Mouse (Mus musculus): Measurements from ENCODE around the gene Cryba1. TPM values are rescaled to one million over a fixed set of nuclear protein-coding genes. Genes with fewer than 3 reads are reported as not detected.
"Not testable (repeated sequence)": the region's sequence is repeated elsewhere in the genome, so short reads cannot be mapped to it uniquely, and the experiment has no call there.

The Cryba1 gene
- polyA plus RNA-seq, 1 experiment from 2014 or later = not detected

- Histone ChIP-seq H3K4me3 (ENCODE audit: low read depth, low read length) (peak within 1 kb of the TSS; percentile 92), H3K36me3 (ENCODE audit: control insufficient read depth, insufficient read depth, low read length) (no peaks in the 10 kb centered on the region), H3K9me3 (ENCODE audit: control insufficient read depth, low read length) (no peaks in the 10 kb centered on the region), H3K4me1 (ENCODE audit: control insufficient read depth, insufficient read depth, low read length) (peaks cover 23% of the 10 kb centered on the region), H3K27ac (replicated peaks; ENCODE audit: low read depth, low read length) (0 out of 2 replicates have a peak within 1 kb of the TSS, but pooled peaks have one; percentile 1), H3K9ac (ENCODE audit: low read length) (peak within 1 kb of the TSS; percentile 96), H3K4me2 (ENCODE audit: low read depth, severe bottlenecking) (peak within 1 kb of the TSS; percentile 75), H3K27me3 (ENCODE audit: control insufficient read depth, insufficient read depth, low read length) (no peaks in the 10 kb centered on the region)
- DNase-seq (ENCODE audit: low spot score) (peak; percentile 91), ATAC-seq (ENCODE audit: insufficient number of reproducible peaks, low FRiP score, low TSS enrichment, low read depth) (peak; percentile 65)
- WGBS = 2% methylated on average over 71 of the region's 79 CpGs
Measured at GRCm38 (mm10) chr11:77762783-77763672, 37.9 kb upstream of the Cryba1 start, which contains the start of gene Myo18a. Myo18a (plus strand) TSS chr11:77763246.

- ATAC-seq (ENCODE audit: insufficient number of reproducible peaks, low FRiP score, low TSS enrichment, low read depth) = no peak
Measured at GRCm38 (mm10) chr11:77760031-77760430, 34.9 kb upstream of the Cryba1 start.

GRCm38 (mm10) chr11:77753469-77753868 is 28.4 kb upstream of the Cryba1 start:
- H3K27me3 ChIP-seq (ENCODE audit: control insufficient read depth, insufficient read depth, low read length) = no peaks in the 10 kb centered on the region
- no peak for ATAC-seq (ENCODE audit: insufficient number of reproducible peaks, low FRiP score, low TSS enrichment, low read depth)
- no peak overlapping the region for H3K4me2 ChIP-seq (ENCODE audit: low read depth, severe bottlenecking)
- no peak overlapping the region for H3K4me3 ChIP-seq (ENCODE audit: low read depth, low read length)
- no peak for DNase-seq (ENCODE audit: low spot score)
- 48% methylated on average over 3 of the region's 3 CpGs for WGBS
- H3K9me3 ChIP-seq (ENCODE audit: control insufficient read depth, low read length) = no peaks in the 10 kb centered on the region
- H3K9ac ChIP-seq (ENCODE audit: low read length) = no peak overlapping the region
- no peak overlapping the region for H3K27ac ChIP-seq (replicated peaks; ENCODE audit: low read depth, low read length)
- no peaks in the 10 kb centered on the region for H3K36me3 ChIP-seq (ENCODE audit: control insufficient read depth, insufficient read depth, low read length)
- no peaks in the 10 kb centered on the region for H3K4me1 ChIP-seq (ENCODE audit: control insufficient read depth, insufficient read depth, low read length)

More at GRCm38 (mm10) chr11:77760031-77760430, 34.9 kb upstream of the Cryba1 start:
- 88% methylated on average over 4 of the region's 4 CpGs for WGBS
- H3K36me3 ChIP-seq (ENCODE audit: control insufficient read depth, insufficient read depth, low read length) = no peaks in the 10 kb centered on the region
- no peak overlapping the region for H3K27ac ChIP-seq (replicated peaks; ENCODE audit: low read depth, low read length)
- no peak overlapping the region for H3K4me2 ChIP-seq (ENCODE audit: low read depth, severe bottlenecking)
- no peak overlapping the region for H3K4me3 ChIP-seq (ENCODE audit: low read depth, low read length)
- H3K9me3 ChIP-seq (ENCODE audit: control insufficient read depth, low read length) = no peaks in the 10 kb centered on the region
- peaks cover 10% of the 10 kb centered on the region for H3K4me1 ChIP-seq (ENCODE audit: control insufficient read depth, insufficient read depth, low read length)
- no peak for DNase-seq (ENCODE audit: low spot score)
- no peak overlapping the region for H3K9ac ChIP-seq (ENCODE audit: low read length)
- no peaks in the 10 kb centered on the region for H3K27me3 ChIP-seq (ENCODE audit: control insufficient read depth, insufficient read depth, low read length)

GRCm38 (mm10) chr11:77752525-77752924 is 27.4 kb upstream of the Cryba1 start:
- ATAC-seq (ENCODE audit: insufficient number of reproducible peaks, low FRiP score, low TSS enrichment, low read depth) (no peak), DNase-seq (ENCODE audit: low spot score) (no peak)
- no peaks in the 10 kb centered on the region for H3K27me3 ChIP-seq (ENCODE audit: control insufficient read depth, insufficient read depth, low read length)
- H3K4me2 ChIP-seq (ENCODE audit: low read depth, severe bottlenecking) = no peak overlapping the region
- 81% methylated on average over 5 of the region's 5 CpGs for WGBS
- no peak overlapping the region for H3K9ac ChIP-seq (ENCODE audit: low read length)
- no peak overlapping the region for H3K27ac ChIP-seq (replicated peaks; ENCODE audit: low read depth, low read length)
- no peaks in the 10 kb centered on the region for H3K9me3 ChIP-seq (ENCODE audit: control insufficient read depth, low read length)
- no peaks in the 10 kb centered on the region for H3K36me3 ChIP-seq (ENCODE audit: control insufficient read depth, insufficient read depth, low read length)
- no peaks in the 10 kb centered on the region for H3K4me1 ChIP-seq (ENCODE audit: control insufficient read depth, insufficient read depth, low read length)
- H3K4me3 ChIP-seq (ENCODE audit: low read depth, low read length) = no peak overlapping the region

GRCm38 (mm10) chr11:77748996-77749395 is 23.9 kb upstream of the Cryba1 start:
- H3K27me3 ChIP-seq (ENCODE audit: control insufficient read depth, insufficient read depth, low read length) = no peaks in the 10 kb centered on the region
- ATAC-seq (ENCODE audit: insufficient number of reproducible peaks, low FRiP score, low TSS enrichment, low read depth) = no peak
- 79% methylated on average over 5 of the region's 5 CpGs for WGBS
- H3K27ac ChIP-seq (replicated peaks; ENCODE audit: low read depth, low read length) = no peak overlapping the region
- H3K4me1 ChIP-seq (ENCODE audit: control insufficient read depth, insufficient read depth, low read length) = no peaks in the 10 kb centered on the region
- DNase-seq (ENCODE audit: low spot score) = no peak
- H3K9ac ChIP-seq (ENCODE audit: low read length) = no peak overlapping the region
- H3K36me3 ChIP-seq (ENCODE audit: control insufficient read depth, insufficient read depth, low read length) = no peaks in the 10 kb centered on the region
- H3K9me3 ChIP-seq (ENCODE audit: control insufficient read depth, low read length) = no peaks in the 10 kb centered on the region
- H3K4me3 ChIP-seq (ENCODE audit: low read depth, low read length) = no peak overlapping the region
- no peak overlapping the region for H3K4me2 ChIP-seq (ENCODE audit: low read depth, severe bottlenecking)

DNA sequence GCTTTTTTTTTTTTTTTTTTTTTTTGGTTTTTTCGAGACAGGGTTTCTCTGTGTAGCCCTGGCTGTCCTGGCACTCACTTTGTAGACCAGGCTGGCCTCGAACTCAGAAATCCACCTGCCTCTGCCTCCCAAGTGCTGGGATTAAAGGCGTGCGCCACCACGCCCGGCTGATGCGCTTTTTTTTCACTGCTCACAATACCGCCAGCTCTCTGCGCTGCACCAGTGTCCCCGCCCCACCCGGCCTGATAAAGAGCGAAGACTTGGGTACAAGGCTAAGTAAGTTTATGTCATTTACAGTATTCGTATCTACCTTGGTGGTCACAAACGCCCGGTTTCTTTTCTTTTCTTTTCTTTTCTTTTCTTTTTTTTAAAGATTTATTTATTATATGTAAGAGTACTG is 22.0 kb upstream of the Cryba1 start:
- H3K4me3 ChIP-seq (ENCODE audit: low read depth, low read length); H3K4me1 ChIP-seq (ENCODE audit: control insufficient read depth, insufficient read depth, low read length); H3K36me3 ChIP-seq (ENCODE audit: control insufficient read depth, insufficient read depth, low read length); H3K9ac ChIP-seq (ENCODE audit: low read length); H3K9me3 ChIP-seq (ENCODE audit: control insufficient read depth, low read length); DNase-seq (ENCODE audit: low spot score); H3K27me3 ChIP-seq (ENCODE audit: control insufficient read depth, insufficient read depth, low read length); H3K27ac ChIP-seq (replicated peaks; ENCODE audit: low read depth, low read length); H3K4me2 ChIP-seq (ENCODE audit: low read depth, severe bottlenecking); ATAC-seq (ENCODE audit: insufficient number of reproducible peaks, low FRiP score, low TSS enrichment, low read depth): not testable (repeated sequence)
- 89% methylated on average over 14 of the region's 15 CpGs for WGBS

GRCm38 (mm10) chr11:77746652-77747051 is 21.6 kb upstream of the Cryba1 start:
- ATAC-seq (ENCODE audit: insufficient number of reproducible peaks, low FRiP score, low TSS enrichment, low read depth) (no peak), DNase-seq (ENCODE audit: low spot score) (no peak)
- no peak overlapping the region for H3K4me3 ChIP-seq (ENCODE audit: low read depth, low read length)
- 85% methylated on average over 4 of the region's 4 CpGs for WGBS
- H3K9ac ChIP-seq (ENCODE audit: low read length) = no peak overlapping the region
- H3K27me3 ChIP-seq (ENCODE audit: control insufficient read depth, insufficient read depth, low read length) = no peaks in the 10 kb centered on the region
- no peaks in the 10 kb centered on the region for H3K9me3 ChIP-seq (ENCODE audit: control insufficient read depth, low read length)
- no peak overlapping the region for H3K27ac ChIP-seq (replicated peaks; ENCODE audit: low read depth, low read length)
- no peaks in the 10 kb centered on the region for H3K4me1 ChIP-seq (ENCODE audit: control insufficient read depth, insufficient read depth, low read length)
- no peak overlapping the region for H3K4me2 ChIP-seq (ENCODE audit: low read depth, severe bottlenecking)
- H3K36me3 ChIP-seq (ENCODE audit: control insufficient read depth, insufficient read depth, low read length) = no peaks in the 10 kb centered on the region

GRCm38 (mm10) chr11:77743966-77744365 is 18.9 kb upstream of the Cryba1 start:
- Histone ChIP-seq H3K27me3 (ENCODE audit: control insufficient read depth, insufficient read depth, low read length) (no peaks in the 10 kb centered on the region), H3K4me1 (ENCODE audit: control insufficient read depth, insufficient read depth, low read length) (no peaks in the 10 kb centered on the region), H3K9me3 (ENCODE audit: control insufficient read depth, low read length) (no peaks in the 10 kb centered on the region), H3K4me2 (ENCODE audit: low read depth, severe bottlenecking) (no peak overlapping the region), H3K4me3 (ENCODE audit: low read depth, low read length) (no peak overlapping the region), H3K36me3 (ENCODE audit: control insufficient read depth, insufficient read depth, low read length) (no peaks in the 10 kb centered on the region), H3K9ac (ENCODE audit: low read length) (no peak overlapping the region), H3K27ac (replicated peaks; ENCODE audit: low read depth, low read length) (no peak overlapping the region)
- DNase-seq (ENCODE audit: low spot score) (no peak), ATAC-seq (ENCODE audit: insufficient number of reproducible peaks, low FRiP score, low TSS enrichment, low read depth) (no peak)
- 42% methylated on average over 6 of the region's 6 CpGs for WGBS
